12 mouse cellular contexts compared by ENCODE assay signal in the genomic region with DNA sequence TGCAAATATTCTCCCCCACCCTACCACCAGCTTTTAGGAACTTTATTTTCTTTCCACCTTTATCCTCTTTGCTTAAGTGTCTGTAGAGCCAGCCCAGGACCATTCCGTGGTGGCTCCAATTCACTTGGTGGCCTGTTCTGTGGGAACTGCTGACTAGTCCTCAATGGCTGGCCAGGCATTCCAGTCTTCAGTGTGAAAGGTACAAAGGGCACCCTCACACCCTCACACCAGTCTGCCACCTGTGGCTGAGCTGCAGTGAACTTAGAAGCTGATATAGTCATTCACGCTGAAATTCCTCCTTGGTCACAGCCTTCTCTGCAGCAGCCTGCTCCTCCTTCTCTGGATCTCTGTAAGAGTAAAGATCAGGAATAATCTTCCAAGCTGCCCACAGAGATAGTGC.
"Had no signal": no experiment of that assay in that cellular context is flagged by ENCODE, and none has a peak within 500 bp of the region (broad histone marks: within the 10 kb centered on the region; RNA-seq: fewer than 3 reads in every experiment).

No protein-coding gene starts in this region.

- H3K27me3 ChIP-seq: hindbrain, embryonic 15.5 days; limb, embryonic 12.5 days; lung, embryonic 15.5 days; midbrain, embryonic 13.5 days had no signal

- H3K4me1 ChIP-seq: hindbrain, embryonic 15.5 days; limb, embryonic 12.5 days; liver, embryonic 13.5 days; lung, embryonic 15.5 days; midbrain, embryonic 13.5 days had no signal

- ATAC-seq: liver, postnatal 0 days; midbrain, embryonic 13.5 days had no signal

- H3K4me3 ChIP-seq: hindbrain, embryonic 15.5 days; limb, embryonic 12.5 days; liver, embryonic 13.5 days; lung, embryonic 15.5 days; midbrain, embryonic 13.5 days had no signal

- H3K9ac ChIP-seq: hindbrain, embryonic 15.5 days; limb, embryonic 12.5 days; liver, embryonic 13.5 days; liver, postnatal 0 days; lung, embryonic 15.5 days; midbrain, embryonic 13.5 days had no signal

- H3K27ac ChIP-seq: hindbrain, embryonic 15.5 days; kidney, postnatal 0 days; limb, embryonic 12.5 days; liver, embryonic 13.5 days; lung, embryonic 15.5 days; midbrain, embryonic 13.5 days had no signal

- H3K9me3 ChIP-seq: hindbrain, embryonic 15.5 days; limb, embryonic 12.5 days; liver, embryonic 13.5 days; lung, embryonic 15.5 days; midbrain, embryonic 13.5 days had no signal

- DNase-seq: layer of hippocampus, adult 9-11 months; layer of hippocampus, postnatal 36 days; liver; liver, embryonic 13.5 days; liver, postnatal 0 days; right cerebral cortex, postnatal 14 days; thymus, postnatal 25 days had no signal

- H3K4me2 ChIP-seq: hindbrain, embryonic 15.5 days; limb, embryonic 12.5 days; liver, embryonic 13.5 days; lung, embryonic 15.5 days; midbrain, embryonic 13.5 days had no signal

- H3K36me3 ChIP-seq: hindbrain, embryonic 15.5 days; limb, embryonic 12.5 days; liver, embryonic 13.5 days; lung, embryonic 15.5 days; midbrain, embryonic 13.5 days had no signal
